Mouse (Mus musculus): ENCODE data around the gene Hist2h3c2. TPM values are rescaled to one million over a fixed set of nuclear protein-coding genes. Genes with fewer than 3 reads are reported as not detected.
"Not testable (repeated sequence)": the region's sequence is repeated elsewhere in the genome, so short reads cannot be mapped to it uniquely, and the experiment has no call there.

Gene Hist2h3c2
- polyA plus RNA-seq, 1 experiment from 2014 or later = 8.7 TPM

DNA sequence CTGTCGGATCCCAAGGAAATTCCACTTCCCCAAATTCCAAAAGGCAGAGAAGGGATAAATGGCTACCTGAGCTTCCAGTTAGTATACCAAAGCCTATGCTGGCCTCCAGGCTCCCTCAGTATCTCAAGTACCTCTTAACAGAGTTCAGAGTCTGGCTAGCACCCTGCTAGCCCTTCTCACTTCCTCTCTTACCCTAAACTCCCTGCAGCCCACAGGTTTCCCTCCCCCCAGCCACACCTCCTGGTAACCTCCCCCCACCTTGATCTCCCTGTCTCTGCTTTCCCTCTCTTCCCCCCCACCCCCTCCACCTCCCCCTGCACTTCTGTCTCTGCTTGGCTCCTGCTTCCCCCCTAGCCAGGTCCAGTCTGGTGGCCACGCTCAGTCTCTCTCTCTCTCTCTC lies 39.2 kb downstream of the Hist2h3c2 start:
- Histone ChIP-seq H3K9me3 (no peaks in the 10 kb centered on the region), H3K27ac (no peak overlapping the region), H3K4me1 (0 out of 2 replicates have a peak, but pooled peaks cover 9% of the 10 kb centered on the region), H3K9ac (no peak overlapping the region), H3K4me3 (replicated peaks) (no peak overlapping the region), H3K27me3 (replicated peaks) (no peaks in the 10 kb centered on the region), H3K36me3 (no peaks in the 10 kb centered on the region), H3K4me2 (no peak overlapping the region)
- 62% methylated on average over 2 of the region's 2 CpGs for WGBS
- ATAC-seq (ENCODE audit: insufficient read depth, low FRiP score, low read depth) = no peak

DNA sequence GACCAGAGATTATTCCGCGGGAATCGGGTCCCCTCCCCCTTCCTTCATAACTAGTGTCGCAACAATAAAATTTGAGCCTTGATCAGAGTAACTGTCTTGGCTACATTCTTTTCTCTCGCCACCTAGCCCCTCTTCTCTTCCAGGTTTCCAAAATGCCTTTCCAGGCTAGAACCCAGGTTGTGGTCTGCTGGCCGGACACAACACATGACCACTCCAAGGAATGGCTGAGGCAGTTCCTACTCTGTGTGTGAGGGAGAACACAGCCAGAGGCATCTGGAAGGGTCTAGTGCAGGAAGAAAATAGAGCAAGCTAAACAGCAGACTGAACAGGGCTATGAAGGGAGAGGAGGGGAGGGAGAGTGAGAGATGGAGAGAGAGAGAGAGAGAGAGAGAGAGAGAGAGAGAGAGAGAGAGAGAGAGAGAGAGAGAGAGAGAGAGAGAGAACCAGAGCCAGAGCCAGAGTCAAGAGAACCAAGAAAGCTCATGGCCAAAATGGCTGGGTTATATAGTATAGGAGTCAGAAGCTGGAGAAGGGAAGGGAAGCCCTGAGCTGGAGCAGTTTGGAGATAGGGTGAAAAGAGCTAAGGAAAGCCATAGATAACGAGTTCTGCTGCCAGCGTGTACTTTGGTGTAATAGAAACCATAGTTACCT lies 40.2 kb downstream of the Hist2h3c2 start:
- H3K9ac ChIP-seq; H3K36me3 ChIP-seq; H3K9me3 ChIP-seq; ATAC-seq (ENCODE audit: insufficient read depth, low FRiP score, low read depth); H3K4me3 ChIP-seq (replicated peaks); H3K27me3 ChIP-seq (replicated peaks); H3K27ac ChIP-seq; H3K4me1 ChIP-seq; H3K4me2 ChIP-seq: not testable (repeated sequence)
- WGBS = 26% methylated on average over 8 of the region's 8 CpGs

DNA sequence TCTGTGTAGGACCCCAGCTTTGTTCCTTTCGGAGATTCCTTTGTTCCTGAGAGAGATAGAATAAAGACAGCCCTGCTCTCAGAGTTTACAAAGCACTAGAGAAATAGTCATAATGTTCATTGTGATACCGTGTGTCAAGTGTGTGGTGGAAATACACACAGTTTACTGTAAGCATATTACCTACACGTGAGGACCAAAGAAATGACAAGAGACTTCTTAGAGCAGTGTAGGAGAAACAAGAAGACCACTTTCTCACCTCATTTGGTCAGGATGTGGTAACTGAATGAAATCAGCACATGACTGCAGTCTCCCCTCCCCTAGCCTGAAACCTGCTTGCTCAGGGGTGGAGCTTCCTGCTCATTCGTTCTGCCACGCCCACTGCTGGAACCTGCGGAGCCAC lies 40.7 kb downstream of the Hist2h3c2 start:
- Histone ChIP-seq H3K4me2 (peak overlapping the region; percentile 100), H3K4me1 (0 out of 2 replicates have a peak, but pooled peaks cover 9% of the 10 kb centered on the region), H3K9me3 (no peaks in the 10 kb centered on the region), H3K4me3 (replicated peaks) (peak overlapping the region; percentile 77), H3K27me3 (replicated peaks) (no peaks in the 10 kb centered on the region), H3K36me3 (no peaks in the 10 kb centered on the region), H3K27ac (peak overlapping the region; percentile 75), H3K9ac (no peak overlapping the region)
- 6% methylated on average over 6 of the region's 6 CpGs for WGBS
- peak; percentile 56; the same call in 1 of the 2 replicates for ATAC-seq (ENCODE audit: insufficient read depth, low FRiP score, low read depth)

DNA sequence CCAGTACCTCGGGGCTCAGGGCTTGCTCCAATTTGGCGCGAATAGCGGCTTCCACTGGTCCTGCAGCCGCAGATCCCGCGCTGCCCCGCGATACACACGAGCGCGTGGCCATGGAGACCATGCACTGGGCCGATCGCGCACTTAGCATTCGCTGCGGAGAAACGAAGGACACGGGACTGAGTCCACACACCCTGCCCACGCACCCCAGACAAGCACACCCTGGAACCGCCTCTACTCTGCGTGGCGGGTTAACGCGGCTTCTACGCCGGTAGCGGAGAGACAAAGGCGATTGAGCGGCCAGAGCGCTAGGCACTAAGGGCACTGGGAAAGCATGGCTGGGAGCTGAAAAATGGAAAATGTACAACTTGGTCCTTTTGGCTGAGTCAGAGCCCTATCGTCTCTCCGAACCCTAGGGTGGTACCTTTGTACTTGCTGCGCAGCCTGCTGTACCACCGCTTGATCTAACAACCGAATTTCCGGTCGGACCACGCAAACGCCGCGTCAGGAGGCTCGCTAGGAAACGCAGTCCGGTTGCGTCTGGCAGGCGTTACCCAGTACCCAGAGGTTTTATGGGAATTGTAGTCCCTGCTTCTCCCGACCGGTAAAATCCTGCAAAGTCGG lies 41.7 kb downstream of the Hist2h3c2 start:
- under 1% methylated on average over 50 of the region's 50 CpGs for WGBS
- H3K4me3 ChIP-seq (replicated peaks) = peak overlapping the region; percentile 77

DNA sequence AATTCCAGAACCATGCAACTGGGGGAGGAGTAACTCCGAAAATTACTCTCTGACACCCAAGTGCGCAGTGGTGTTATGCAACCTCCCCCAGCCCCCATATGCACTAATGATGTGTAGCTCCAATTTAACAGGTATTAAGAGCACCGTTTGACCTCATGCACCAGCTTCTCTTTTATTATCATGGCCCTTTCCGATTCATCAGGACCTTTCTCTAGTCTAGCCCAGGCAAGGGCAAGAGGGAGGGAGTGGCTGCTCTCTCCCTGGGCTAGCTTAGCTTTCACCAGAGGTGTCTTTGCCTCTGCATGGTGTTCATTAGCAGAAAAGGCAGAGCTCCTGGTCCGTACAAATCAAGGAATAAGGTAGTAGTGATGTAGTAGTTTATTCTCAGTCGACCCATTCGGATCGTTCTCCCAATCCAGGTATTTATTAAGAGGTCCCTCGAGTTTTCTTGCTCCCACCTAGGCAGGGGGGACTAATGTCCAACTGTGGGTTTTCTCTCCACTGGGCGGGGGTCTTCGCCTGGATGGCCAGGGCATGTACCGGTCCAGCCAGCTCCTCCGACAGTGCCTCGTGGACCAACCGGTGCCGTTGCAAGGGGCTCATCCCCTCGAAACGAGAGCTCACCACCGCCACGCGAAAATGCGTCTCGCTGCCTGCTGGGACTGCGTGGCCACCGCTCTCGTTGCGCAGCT lies 42.3 kb downstream of the Hist2h3c2 start:
- WGBS = 16% methylated on average over 27 of the region's 27 CpGs
- Histone ChIP-seq H3K9ac (peak overlapping the region; percentile 84), H3K4me3 (replicated peaks) (peak overlapping the region; percentile 77), H3K36me3 (no peaks in the 10 kb centered on the region), H3K27ac (peak overlapping the region; percentile 94), H3K27me3 (replicated peaks) (no peaks in the 10 kb centered on the region), H3K4me2 (peak overlapping the region; percentile 100), H3K4me1 (0 out of 2 replicates have a peak, but pooled peaks cover 9% of the 10 kb centered on the region), H3K9me3 (no peaks in the 10 kb centered on the region)
- no peak for ATAC-seq (ENCODE audit: insufficient read depth, low FRiP score, low read depth)

More for the DNA sequence above, 41.7 kb downstream of the Hist2h3c2 start:
- peak overlapping the region; percentile 100 for H3K4me2 ChIP-seq
- no peaks in the 10 kb centered on the region for H3K36me3 ChIP-seq
- ATAC-seq (ENCODE audit: insufficient read depth, low FRiP score, low read depth) = peak; percentile 92
- H3K4me1 ChIP-seq = 0 out of 2 replicates have a peak, but pooled peaks cover 9% of the 10 kb centered on the region
- H3K9ac ChIP-seq = peak overlapping the region; percentile 84
- peak overlapping the region; percentile 94 for H3K27ac ChIP-seq
- H3K9me3 ChIP-seq = no peaks in the 10 kb centered on the region
- no peaks in the 10 kb centered on the region for H3K27me3 ChIP-seq (replicated peaks)

DNA sequence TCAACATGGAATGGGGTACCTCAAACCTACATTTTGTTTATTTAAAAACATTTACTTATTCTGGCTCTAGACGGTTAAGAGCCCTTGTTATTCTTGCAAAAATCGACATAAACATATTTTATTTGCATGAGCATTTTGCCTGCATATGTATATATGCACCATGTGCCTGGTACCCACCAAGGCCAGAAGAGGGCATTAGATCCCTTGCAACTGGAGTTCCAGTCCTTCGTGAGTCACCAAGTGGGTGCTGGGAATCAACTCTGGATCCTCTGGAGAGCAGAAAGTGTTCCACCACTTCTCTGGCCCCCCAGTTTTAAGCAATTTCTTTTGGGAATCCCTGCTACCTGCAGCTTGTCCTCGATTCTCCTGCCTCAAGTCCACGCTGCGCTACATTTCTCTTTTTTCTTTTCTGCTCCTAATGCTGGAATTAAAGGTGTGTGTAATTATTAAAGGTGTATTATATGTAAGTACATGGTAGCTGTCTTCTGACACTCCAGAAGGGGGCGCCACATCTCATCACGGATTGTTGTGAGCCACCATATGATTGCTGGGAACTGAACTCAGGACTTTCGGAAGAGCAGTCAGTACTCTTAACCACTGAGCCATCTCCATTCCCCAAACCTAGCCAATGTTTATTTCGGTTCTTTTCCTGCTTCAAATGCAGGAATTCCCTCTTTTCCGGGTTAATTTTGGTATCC lies 43.2 kb downstream of the Hist2h3c2 start:
- H3K36me3 ChIP-seq = no peaks in the 10 kb centered on the region
- ATAC-seq (ENCODE audit: insufficient read depth, low FRiP score, low read depth) = no peak
- H3K4me3 ChIP-seq (replicated peaks) = no peak overlapping the region
- no peaks in the 10 kb centered on the region for H3K27me3 ChIP-seq (replicated peaks)
- H3K9ac ChIP-seq = no peak overlapping the region
- no peak overlapping the region for H3K4me2 ChIP-seq
- no peaks in the 10 kb centered on the region for H3K9me3 ChIP-seq
- 0 out of 2 replicates have a peak, but pooled peaks cover 9% of the 10 kb centered on the region for H3K4me1 ChIP-seq
- WGBS = 92% methylated on average over 11 of the region's 11 CpGs
- H3K27ac ChIP-seq = no peak overlapping the region

DNA sequence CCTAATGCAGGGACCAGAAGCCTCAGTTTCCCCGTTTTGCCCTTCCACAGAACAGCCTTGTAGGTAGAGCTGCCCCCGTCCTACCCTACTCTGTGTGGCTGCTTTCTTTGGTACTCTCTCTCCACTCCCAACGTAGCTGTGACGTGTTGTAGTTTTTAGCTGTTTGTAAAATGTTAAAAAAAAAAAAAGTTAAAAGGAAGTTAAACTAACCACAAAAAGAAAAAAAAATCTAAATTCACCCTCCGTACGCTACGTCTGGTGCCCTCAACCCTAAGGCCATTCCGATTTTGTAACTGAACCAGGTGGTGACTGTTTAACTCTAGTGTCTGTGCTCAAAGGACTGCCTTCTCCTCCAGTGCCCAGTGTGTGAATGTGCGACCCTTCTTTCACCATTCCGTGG lies 44.0 kb downstream of the Hist2h3c2 start:
- ATAC-seq (ENCODE audit: insufficient read depth, low FRiP score, low read depth) = no peak
- Histone ChIP-seq H3K9me3 (no peaks in the 10 kb centered on the region), H3K9ac (no peak overlapping the region), H3K27ac (no peak overlapping the region), H3K36me3 (no peaks in the 10 kb centered on the region), H3K4me2 (no peak overlapping the region), H3K4me3 (replicated peaks) (no peak overlapping the region), H3K4me1 (0 out of 2 replicates have a peak, but pooled peaks cover 9% of the 10 kb centered on the region), H3K27me3 (replicated peaks) (no peaks in the 10 kb centered on the region)
- 83% methylated on average over 10 of the region's 10 CpGs for WGBS

DNA sequence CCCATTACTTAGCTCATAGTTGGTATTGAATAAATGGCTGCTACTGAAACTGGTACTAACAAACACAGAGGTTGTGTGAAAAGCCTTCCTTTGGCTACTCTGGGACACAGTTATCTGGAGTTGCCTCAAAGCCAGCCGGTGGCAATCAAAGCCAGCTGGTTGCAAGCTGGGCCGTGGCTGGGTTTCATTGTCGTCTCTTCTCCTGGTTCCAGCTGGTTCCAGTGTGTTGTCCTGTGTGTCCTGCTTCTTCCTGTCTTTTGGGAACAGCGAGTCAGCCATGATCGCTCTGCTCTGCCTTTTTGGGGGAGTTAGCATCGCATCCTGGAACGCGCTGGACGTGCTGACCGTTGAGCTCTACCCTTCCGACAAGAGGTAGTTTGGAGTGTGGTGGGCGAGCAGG lies 46.0 kb downstream of the Hist2h3c2 start:
- H3K27me3 ChIP-seq (replicated peaks) = no peaks in the 10 kb centered on the region
- H3K36me3 ChIP-seq = no peaks in the 10 kb centered on the region
- H3K4me2 ChIP-seq = no peak overlapping the region
- H3K4me3 ChIP-seq (replicated peaks) = no peak overlapping the region
- no peak for ATAC-seq (ENCODE audit: insufficient read depth, low FRiP score, low read depth)
- no peaks in the 10 kb centered on the region for H3K9me3 ChIP-seq
- H3K9ac ChIP-seq = no peak overlapping the region
- WGBS = 60% methylated on average over 12 of the region's 12 CpGs
- H3K4me1 ChIP-seq = 0 out of 2 replicates have a peak, but pooled peaks cover 6% of the 10 kb centered on the region
- H3K27ac ChIP-seq = no peak overlapping the region

Small RNA genes within 50 kb of the gene (microRNA-seq; reads per million reads assigned to microRNA genes)
- not detected for gene Gm44492
- gene Gm47311 = not detected
- not detected for gene Gm47313

Other genes starting within 250 kb of the Hist2h3c2 start
- 30.9 and 33.2 TPM in 2 replicates for gene Plekho1, start 243.1 kb downstream of the Hist2h3c2 start, polyA plus RNA-seq (2015; fragmentation: Nextera tagmentation; extraction: Ambion mirVana)
- gene Vps45, start 180.7 kb downstream of the Hist2h3c2 start, polyA plus RNA-seq (2015; fragmentation: Nextera tagmentation; extraction: Ambion mirVana) = 33.9 and 35.1 TPM in 2 replicates
- 20.0 and 22.3 TPM in 2 replicates for gene Otud7b, start 134.6 kb downstream of the Hist2h3c2 start, polyA plus RNA-seq (2015; fragmentation: Nextera tagmentation; extraction: Ambion mirVana)
- gene Mtmr11, start 77.1 kb downstream of the Hist2h3c2 start, polyA plus RNA-seq (2015; fragmentation: Nextera tagmentation; extraction: Ambion mirVana) = 13.7 and 15.0 TPM in 2 replicates
- 135 and 139 TPM in 2 replicates for gene Sf3b4, start 66.8 kb downstream of the Hist2h3c2 start, polyA plus RNA-seq (2015; fragmentation: Nextera tagmentation; extraction: Ambion mirVana)
- 5.7 and 6.4 TPM in 2 replicates for gene Sv2a, start 58.0 kb downstream of the Hist2h3c2 start, polyA plus RNA-seq (2015; fragmentation: Nextera tagmentation; extraction: Ambion mirVana)
- 54.8 and 55.0 TPM in 2 replicates for gene Bola1, start 19.4 kb downstream of the Hist2h3c2 start, polyA plus RNA-seq (2015; fragmentation: Nextera tagmentation; extraction: Ambion mirVana)
- 0.81 TPM in 1 of 2 replicates, not detected in the other for gene Hist2h2ab, start 19.3 kb downstream of the Hist2h3c2 start, polyA plus RNA-seq (2015; fragmentation: Nextera tagmentation; extraction: Ambion mirVana)
- gene Hist2h2ac, start 18.2 kb downstream of the Hist2h3c2 start, polyA plus RNA-seq (2015; fragmentation: Nextera tagmentation; extraction: Ambion mirVana) = 11.4 and 14.5 TPM in 2 replicates
- gene Hist2h2be, start 18.0 kb downstream of the Hist2h3c2 start, polyA plus RNA-seq (2015; fragmentation: Nextera tagmentation; extraction: Ambion mirVana) = 8.0 and 8.8 TPM in 2 replicates
- gene Hist2h2aa2, start 1.1 kb upstream of the Hist2h3c2 start, polyA plus RNA-seq (2015; fragmentation: Nextera tagmentation; extraction: Ambion mirVana) = 50.4 and 70.5 TPM in 2 replicates
- gene Hist2h2aa1, start 6.4 kb upstream of the Hist2h3c2 start, polyA plus RNA-seq (2015; fragmentation: Nextera tagmentation; extraction: Ambion mirVana) = 23.0 and 26.2 TPM in 2 replicates
- gene Hist2h3c1, start 7.6 kb upstream of the Hist2h3c2 start, polyA plus RNA-seq (2015; fragmentation: Nextera tagmentation; extraction: Ambion mirVana) = 1.9 and 2.5 TPM in 2 replicates
- 9.7 and 18.1 TPM in 2 replicates for gene Hist2h4, start 24.2 kb upstream of the Hist2h3c2 start, polyA plus RNA-seq (2015; fragmentation: Nextera tagmentation; extraction: Ambion mirVana)
- 62.1 and 69.4 TPM in 2 replicates for gene Hist2h3b, start 29.5 kb upstream of the Hist2h3c2 start, polyA plus RNA-seq (2015; fragmentation: Nextera tagmentation; extraction: Ambion mirVana)
- gene Hist2h2bb, start 30.6 kb upstream of the Hist2h3c2 start, polyA plus RNA-seq (2015; fragmentation: Nextera tagmentation; extraction: Ambion mirVana) = 8.2 and 11.2 TPM in 2 replicates
- 3.8 and 4.4 TPM in 2 replicates for gene Fcgr1, start 54.8 kb upstream of the Hist2h3c2 start, polyA plus RNA-seq (2015; fragmentation: Nextera tagmentation; extraction: Ambion mirVana)
- gene BC107364, start 213.2 kb upstream of the Hist2h3c2 start, polyA plus RNA-seq (2015; fragmentation: Nextera tagmentation; extraction: Ambion mirVana) = 0.28 and 0.37 TPM in 2 replicates

Data from stomach, embryonic 15.5 days (tissue).